Mouse (Mus musculus): Measurements from ENCODE around the gene Katna1.

DNA sequence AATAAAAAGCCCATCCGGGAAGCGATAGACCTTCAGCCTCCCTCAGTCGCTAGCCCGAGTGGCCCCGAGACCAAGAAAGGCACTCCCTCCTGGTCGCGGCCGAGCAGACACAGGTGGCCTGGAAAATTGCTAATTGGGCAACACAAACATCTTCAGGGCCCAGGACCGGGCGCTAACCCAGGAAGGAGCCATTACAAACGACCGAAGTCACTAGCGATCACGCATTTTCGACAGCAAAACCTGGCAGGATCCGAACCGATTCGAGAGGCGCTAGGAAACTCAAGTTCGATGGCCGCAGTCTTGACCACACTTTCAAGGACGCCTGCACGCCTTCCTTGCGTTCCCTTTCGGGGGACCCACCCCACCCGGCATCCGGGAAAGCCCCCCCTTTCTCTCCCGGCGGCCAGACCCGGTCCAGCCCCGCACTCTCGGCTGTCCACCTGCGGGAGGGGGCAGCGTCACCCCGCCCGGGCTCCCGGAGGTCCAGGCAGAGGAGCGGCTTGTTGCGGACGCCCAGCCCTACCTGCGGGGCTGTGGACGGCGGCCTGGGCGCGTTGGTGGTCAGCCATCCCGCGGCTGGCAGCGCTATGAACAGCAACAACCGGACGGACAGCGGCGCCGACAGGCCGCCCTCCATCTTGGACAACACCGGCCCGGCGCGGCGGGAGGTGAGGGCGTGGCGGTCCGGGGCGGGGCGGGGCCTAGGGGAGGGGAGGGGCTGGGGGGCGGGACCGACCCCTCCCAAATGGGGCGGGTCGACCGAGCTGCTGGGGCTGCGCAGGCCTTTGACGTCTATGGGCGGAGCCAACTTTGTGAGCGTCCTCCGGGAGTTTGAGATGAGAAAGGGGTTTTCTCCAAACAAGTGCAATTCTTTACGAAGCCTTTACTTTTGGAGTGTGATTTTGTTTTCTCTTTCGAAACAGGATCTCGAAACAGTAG is 54.7 kb downstream of the Katna1 start:
- TF ChIP-seq CTCF (IDR thresholded peaks at IDR 0.05; ENCODE audit: borderline replicate concordance, extremely low read depth, insufficient read depth, insufficient read length) (no peak), POLR2A (IDR thresholded peaks at IDR 0.05; ENCODE audit: borderline replicate concordance, extremely low read depth, insufficient read depth, insufficient read length, poor library complexity, severe bottlenecking) (peak; percentile 76; the same call in 1 of the 2 replicates)
